Mouse (Mus musculus): ENCODE measurements around the gene Iqcf1. TPM values are rescaled to one million over a fixed set of nuclear protein-coding genes. Genes with fewer than 3 reads are reported as not detected.
A peak's percentile ranks its signal among the peaks of the same experiment; 100 is the strongest.
"Not testable (repeated sequence)": the region's sequence is repeated elsewhere in the genome, so short reads cannot be mapped to it uniquely, and the experiment has no call there.

Iqcf1 gene
- total RNA-seq, 2 experiments from 2014 or later = not detected

GRCm38 (mm10) chr9:106477649-106478048 is 22.1 kb upstream of the Iqcf1 start:
- DNase-seq = no peak
- intact Hi-C loops (cut with DNase I) = loop anchor here (2.0 to 5.0 kb wide), 5 partner anchors 49 to 197 kb away; partner anchors contain the start of genes Dusp7, Poc1a and Rpl29
- no peak for TF ChIP-seq CTCF (IDR thresholded peaks at IDR 0.05)
- H3K27ac ChIP-seq = peak overlapping the region; percentile 94
- H3K4me3 ChIP-seq = peak overlapping the region; percentile 78

GRCm38 (mm10) chr9:106478101-106478500 is 21.7 kb upstream of the Iqcf1 start:
- intact Hi-C loops (cut with DNase I) = loop anchor here (5.0 kb wide), 2 partner anchors 111 to 171 kb away; partner anchors contain the start of gene Dusp7
- H3K4me3 ChIP-seq = peak overlapping the region; percentile 78
- H3K27ac ChIP-seq = no peak overlapping the region
- peak; percentile 10 for DNase-seq
- TF ChIP-seq CTCF (IDR thresholded peaks at IDR 0.05) = no peak

GRCm38 (mm10) chr9:106480541-106480940 is 19.2 kb upstream of the Iqcf1 start:
- no peak for TF ChIP-seq CTCF (IDR thresholded peaks at IDR 0.05)
- intact Hi-C loops (cut with DNase I) = no loop called here
- Histone ChIP-seq H3K27ac (no peak overlapping the region), H3K4me3 (no peak overlapping the region)
- DNase-seq = peak; percentile 11

- intact Hi-C loops (cut with DNase I) = no loop called here
- peak; percentile 16 for DNase-seq
- H3K27ac ChIP-seq = no peak overlapping the region
- no peak for TF ChIP-seq CTCF (IDR thresholded peaks at IDR 0.05)
- no peak overlapping the region for H3K4me3 ChIP-seq
Observed at GRCm38 (mm10) chr9:106481075-106481474, 18.7 kb upstream of the Iqcf1 start.

- TF ChIP-seq CTCF (IDR thresholded peaks at IDR 0.05) = no peak
- DNase-seq = no peak
- Histone ChIP-seq H3K27ac (no peak overlapping the region), H3K4me3 (no peak overlapping the region)
- intact Hi-C loops (cut with DNase I) = no loop called here
Observed at GRCm38 (mm10) chr9:106481676-106482075, 18.1 kb upstream of the Iqcf1 start.

- Histone ChIP-seq H3K4me3 (no peak overlapping the region), H3K27ac (no peak overlapping the region)
- DNase-seq = peak; percentile 16
- intact Hi-C loops (cut with DNase I) = no loop called here
- TF ChIP-seq CTCF (IDR thresholded peaks at IDR 0.05) = no peak
Observed at GRCm38 (mm10) chr9:106482578-106483115, 17.1 kb upstream of the Iqcf1 start.

GRCm38 (mm10) chr9:106483136-106483535 is 16.6 kb upstream of the Iqcf1 start:
- DNase-seq = no peak
- intact Hi-C loops (cut with DNase I) = no loop called here
- Histone ChIP-seq H3K4me3 (no peak overlapping the region), H3K27ac (no peak overlapping the region)
- no peak for TF ChIP-seq CTCF (IDR thresholded peaks at IDR 0.05)

- DNase-seq = no peak
- H3K4me3 ChIP-seq = no peak overlapping the region
- intact Hi-C loops (cut with DNase I) = no loop called here
- TF ChIP-seq CTCF (IDR thresholded peaks at IDR 0.05) = no peak
- no peak overlapping the region for H3K27ac ChIP-seq
Observed at GRCm38 (mm10) chr9:106483606-106484005, 16.2 kb upstream of the Iqcf1 start.

GRCm38 (mm10) chr9:106485076-106485475 is 14.7 kb upstream of the Iqcf1 start:
- TF ChIP-seq CTCF (IDR thresholded peaks at IDR 0.05) = no peak
- Histone ChIP-seq H3K27ac (peak overlapping the region; percentile 8; the same call in 1 of the 2 replicates), H3K4me3 (no peak overlapping the region)
- no peak for DNase-seq
- intact Hi-C loops (cut with DNase I) = no loop called here

GRCm38 (mm10) chr9:106487602-106488001 is 12.2 kb upstream of the Iqcf1 start:
- DNase-seq; H3K27ac ChIP-seq; H3K4me3 ChIP-seq; intact Hi-C loops (cut with DNase I): not testable (repeated sequence)

- DNase-seq = no peak
- TF ChIP-seq CTCF (IDR thresholded peaks at IDR 0.05) = no peak
- intact Hi-C loops (cut with DNase I) = no loop called here
- no peak overlapping the region for H3K4me3 ChIP-seq
- H3K27ac ChIP-seq = no peak overlapping the region
Observed at GRCm38 (mm10) chr9:106501846-106502245, 2.1 kb downstream of the Iqcf1 start.

- intact Hi-C loops (cut with DNase I) = no loop called here
- Histone ChIP-seq H3K4me3 (no peak overlapping the region), H3K27ac (no peak overlapping the region)
- TF ChIP-seq CTCF (IDR thresholded peaks at IDR 0.05) = no peak
- DNase-seq = no peak
Observed at GRCm38 (mm10) chr9:106504246-106504645, 4.5 kb downstream of the Iqcf1 start.

GRCm38 (mm10) chr9:106509356-106509755 is 9.6 kb downstream of the Iqcf1 start:
- Histone ChIP-seq H3K4me3 (no peak overlapping the region), H3K27ac (no peak overlapping the region)
- intact Hi-C loops (cut with DNase I) = no loop called here
- TF ChIP-seq CTCF (IDR thresholded peaks at IDR 0.05) = no peak
- no peak for DNase-seq

- intact Hi-C loops (cut with DNase I) = no loop called here
- Histone ChIP-seq H3K4me3 (no peak overlapping the region), H3K27ac (no peak overlapping the region)
- DNase-seq = no peak
- no peak for TF ChIP-seq CTCF (IDR thresholded peaks at IDR 0.05)
Observed at GRCm38 (mm10) chr9:106512729-106513450, 13.1 kb downstream of the Iqcf1 start.
